Mouse (Mus musculus): ENCODE data around the gene Selenop. TPM values are rescaled to one million over a fixed set of nuclear protein-coding genes. Genes with fewer than 3 reads are reported as not detected.

Gene Selenop
- total RNA-seq, 2 experiments from 2014 or later = 36.1 to 44.4 TPM

Other genes with a start within 250 kb of the Selenop start
- gene Ccdc152, start 35.0 kb downstream of the Selenop start, total RNA-seq (2014; fragmentation: Nextera tagmentation) = not detected in 2 replicates
- gene Ccdc152, start 35.0 kb downstream of the Selenop start, total RNA-seq (2017) = not detected in 2 replicates

Measured in megakaryocyte-erythroid progenitor cell, adult 5-6 weeks (primary cell).